Mouse (Mus musculus): ENCODE measurements around the gene Slc17a6.
"Not testable (repeated sequence)": the region's sequence is repeated elsewhere in the genome, so short reads cannot be mapped to it uniquely, and the experiment has no call there.

Slc17a6 gene

DNA sequence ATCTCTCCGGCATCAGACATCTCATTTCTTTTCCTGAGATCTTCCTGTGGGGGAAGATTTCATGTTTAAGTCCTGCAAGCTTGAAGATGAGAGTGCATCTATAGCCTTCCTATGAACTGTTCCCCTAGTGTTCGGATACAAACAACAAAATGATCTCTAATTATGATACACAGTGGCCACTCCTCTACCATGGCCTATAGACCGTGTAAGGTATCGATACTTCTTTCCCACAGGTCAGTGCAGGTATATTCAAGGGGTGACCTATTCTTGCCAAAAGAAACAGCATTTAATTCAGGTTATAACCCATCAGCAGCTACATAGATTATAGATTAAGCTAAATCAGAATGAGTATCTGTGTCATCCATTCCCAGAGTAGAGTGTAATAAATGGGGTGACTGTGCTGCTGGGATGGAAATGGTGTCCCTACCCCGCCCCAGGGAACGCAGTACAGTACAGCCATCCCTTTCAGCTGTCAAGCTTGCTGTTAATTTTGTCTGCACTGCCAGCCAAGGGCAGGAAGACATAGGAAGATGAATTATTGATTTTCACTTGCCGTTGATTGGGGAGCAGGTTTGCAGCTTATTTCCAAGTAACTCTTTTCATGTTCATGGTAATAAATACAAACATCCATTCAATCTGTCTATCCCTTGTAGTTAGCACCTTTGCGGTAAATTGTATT lies 71.9 kb downstream of the Slc17a6 start:
- DNase-seq (ENCODE audit: low spot score): no peak

- DNase-seq (ENCODE audit: low spot score): no peak
Measured at GRCm38 (mm10) chr7:51694452-51694851, 72.6 kb downstream of the Slc17a6 start.

DNA sequence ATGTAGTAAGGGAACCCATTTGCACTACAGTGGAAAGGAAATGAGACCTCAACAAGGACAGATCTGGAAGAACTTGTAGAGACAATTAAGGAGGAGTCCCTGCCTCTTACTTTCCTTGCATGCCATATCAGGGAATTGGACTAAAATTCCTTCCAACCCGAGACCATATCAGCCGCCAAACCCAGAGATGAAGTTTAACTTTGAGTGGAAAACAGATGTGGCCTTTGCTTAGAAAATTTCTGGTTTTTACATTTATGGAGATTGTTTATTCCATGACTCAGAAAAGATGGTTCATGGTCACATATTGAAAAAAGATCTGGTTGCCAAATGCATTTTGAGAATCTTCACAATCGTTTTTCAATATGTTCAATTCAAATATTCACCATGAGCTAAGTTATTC lies 87.7 kb downstream of the Slc17a6 start:
- DNase-seq (ENCODE audit: low spot score): no peak

- DNase-seq (ENCODE audit: low spot score): not testable (repeated sequence)
Measured at GRCm38 (mm10) chr7:51710346-51710745, 88.5 kb downstream of the Slc17a6 start.

- DNase-seq (ENCODE audit: low spot score): no peak
Measured at GRCm38 (mm10) chr7:51715771-51716170, 94.0 kb downstream of the Slc17a6 start.

Measured in lung, postnatal 25 days (tissue).